Mouse (Mus musculus): Measurements from ENCODE around the gene Gramd4. TPM values are rescaled to one million over a fixed set of nuclear protein-coding genes. Genes with fewer than 3 reads are reported as not detected.

The Gramd4 gene
- polyA plus RNA-seq, 1 experiment from 2014 or later = 32.5 TPM

DNA sequence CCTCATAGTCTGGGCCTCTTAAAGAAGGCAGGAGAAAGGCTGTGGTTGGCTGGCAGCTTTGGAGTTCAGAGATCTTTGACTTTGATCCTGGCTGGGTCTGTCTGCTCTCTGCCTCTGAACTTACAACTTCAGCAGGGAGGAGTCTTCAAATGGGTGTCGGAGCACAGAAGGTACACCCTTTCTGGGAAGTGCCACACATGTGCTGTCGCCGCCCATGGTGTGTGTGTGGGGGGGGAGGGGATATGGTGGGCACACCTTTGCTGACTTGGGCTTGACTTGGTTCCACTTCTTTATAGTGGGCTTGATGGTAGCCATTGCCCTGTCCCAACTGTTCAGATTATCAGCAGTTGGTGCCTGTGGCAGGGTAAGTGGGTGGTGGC, 7.3 kb downstream of the Gramd4 start:
- Histone ChIP-seq H3K4me1 (peaks cover 54% of the 10 kb centered on the region), H3K9me3 (replicated peaks) (no peaks in the 10 kb centered on the region), H3K36me3 (0 out of 2 replicates have a peak, but pooled peaks cover 4% of the 10 kb centered on the region), H3K9ac (no peak overlapping the region), H3K4me3 (no peak overlapping the region), H3K27me3 (no peaks in the 10 kb centered on the region), H3K4me2 (replicated peaks) (no peak overlapping the region), H3K27ac (0 out of 2 replicates have a peak overlapping the region, but pooled peaks have one; percentile 4)
- ATAC-seq (ENCODE audit: low FRiP score) = no peak
- WGBS = 96% methylated on average over 3 of the region's 3 CpGs

DNA sequence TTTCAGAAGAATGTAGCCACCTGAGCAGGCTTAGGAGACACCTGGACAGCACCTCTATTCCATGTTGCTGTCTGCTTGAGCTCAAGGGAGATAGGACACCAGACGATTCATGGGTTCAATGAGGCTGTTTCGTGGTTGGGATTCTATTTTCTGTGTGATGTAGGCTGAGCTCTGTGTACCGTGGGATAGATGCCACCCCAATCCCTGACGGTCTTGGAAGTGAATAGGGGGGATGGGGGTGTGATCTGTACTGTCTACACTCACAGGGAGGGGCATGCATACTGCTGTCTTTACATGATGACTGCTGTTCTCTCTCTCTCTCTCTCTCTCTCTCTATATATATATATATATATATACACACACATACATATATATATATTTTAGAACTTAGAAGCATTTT, 7.9 kb downstream of the Gramd4 start:
- WGBS = 91% methylated on average over 4 of the region's 4 CpGs
- Histone ChIP-seq H3K4me3 (no peak overlapping the region), H3K9me3 (replicated peaks) (no peaks in the 10 kb centered on the region), H3K4me1 (peaks cover 54% of the 10 kb centered on the region), H3K36me3 (0 out of 2 replicates have a peak, but pooled peaks cover 4% of the 10 kb centered on the region), H3K4me2 (replicated peaks) (no peak overlapping the region), H3K9ac (no peak overlapping the region), H3K27me3 (no peaks in the 10 kb centered on the region), H3K27ac (no peak overlapping the region)
- no peak for ATAC-seq (ENCODE audit: low FRiP score)

DNA sequence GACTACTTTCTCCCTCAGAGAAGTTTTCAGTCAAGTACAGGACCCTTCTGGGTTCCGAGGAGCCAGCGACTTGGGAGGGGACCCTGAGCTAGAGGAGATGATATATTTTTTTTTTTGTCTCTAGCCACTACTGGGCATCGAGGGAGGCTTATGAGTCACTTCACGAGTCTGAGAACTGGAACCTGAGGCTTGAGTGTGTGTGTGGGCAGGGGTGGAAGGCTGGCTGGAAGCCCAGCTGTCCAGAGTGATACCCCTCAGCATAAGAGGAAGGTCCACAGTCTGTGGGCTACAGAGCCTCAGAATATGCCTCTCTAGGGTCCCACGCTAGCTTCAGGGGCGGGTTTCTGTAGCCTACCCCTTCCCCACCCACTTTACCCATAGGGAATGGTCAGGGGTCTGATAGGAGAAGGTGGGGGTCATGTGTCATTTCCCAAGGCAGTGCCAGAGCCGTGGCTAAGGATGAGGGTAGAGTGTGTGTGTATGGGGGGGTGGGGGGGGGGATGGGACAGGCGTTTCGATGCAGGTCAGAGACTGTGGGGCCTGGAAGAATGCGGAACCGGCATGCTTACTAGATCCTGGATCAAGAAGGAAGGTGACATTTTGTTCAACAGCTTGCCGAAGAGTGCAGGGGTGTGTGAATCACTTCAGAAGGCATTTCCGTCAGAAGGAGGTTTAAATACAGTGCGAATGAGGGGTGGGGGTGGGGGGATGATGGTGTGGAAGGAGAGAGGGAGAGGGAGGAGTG, 9.5 kb downstream of the Gramd4 start:
- Histone ChIP-seq H3K4me1 (peaks cover 47% of the 10 kb centered on the region), H3K36me3 (0 out of 2 replicates have a peak, but pooled peaks cover 4% of the 10 kb centered on the region), H3K4me3 (no peak overlapping the region), H3K4me2 (replicated peaks) (no peak overlapping the region), H3K27ac (no peak overlapping the region), H3K9me3 (replicated peaks) (no peaks in the 10 kb centered on the region), H3K9ac (no peak overlapping the region), H3K27me3 (no peaks in the 10 kb centered on the region)
- 83% methylated on average over 14 of the region's 14 CpGs for WGBS
- ATAC-seq (ENCODE audit: low FRiP score) = no peak

DNA sequence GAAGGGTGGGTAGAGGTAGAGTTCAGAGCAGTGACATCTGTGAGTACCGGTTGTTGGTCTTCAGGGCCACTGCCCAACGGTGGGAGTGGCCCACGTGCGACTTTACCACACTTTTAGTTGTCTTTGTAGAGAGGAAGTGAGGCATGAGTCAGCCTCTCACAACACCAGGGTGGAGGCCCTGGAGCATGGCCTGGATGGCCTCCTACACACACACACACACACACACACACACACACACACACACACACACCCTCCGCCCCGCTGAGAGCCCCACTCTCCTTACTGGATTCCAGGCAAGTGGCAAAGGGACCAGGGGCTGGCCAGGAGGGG, 10.1 kb downstream of the Gramd4 start:
- no peak for ATAC-seq (ENCODE audit: low FRiP score)
- Histone ChIP-seq H3K36me3 (0 out of 2 replicates have a peak, but pooled peaks cover 4% of the 10 kb centered on the region), H3K9me3 (replicated peaks) (no peaks in the 10 kb centered on the region), H3K27me3 (no peaks in the 10 kb centered on the region), H3K27ac (no peak overlapping the region), H3K4me1 (peaks cover 49% of the 10 kb centered on the region), H3K4me3 (no peak overlapping the region), H3K4me2 (replicated peaks) (no peak overlapping the region), H3K9ac (no peak overlapping the region)
- WGBS = 72% methylated on average over 6 of the region's 6 CpGs

DNA sequence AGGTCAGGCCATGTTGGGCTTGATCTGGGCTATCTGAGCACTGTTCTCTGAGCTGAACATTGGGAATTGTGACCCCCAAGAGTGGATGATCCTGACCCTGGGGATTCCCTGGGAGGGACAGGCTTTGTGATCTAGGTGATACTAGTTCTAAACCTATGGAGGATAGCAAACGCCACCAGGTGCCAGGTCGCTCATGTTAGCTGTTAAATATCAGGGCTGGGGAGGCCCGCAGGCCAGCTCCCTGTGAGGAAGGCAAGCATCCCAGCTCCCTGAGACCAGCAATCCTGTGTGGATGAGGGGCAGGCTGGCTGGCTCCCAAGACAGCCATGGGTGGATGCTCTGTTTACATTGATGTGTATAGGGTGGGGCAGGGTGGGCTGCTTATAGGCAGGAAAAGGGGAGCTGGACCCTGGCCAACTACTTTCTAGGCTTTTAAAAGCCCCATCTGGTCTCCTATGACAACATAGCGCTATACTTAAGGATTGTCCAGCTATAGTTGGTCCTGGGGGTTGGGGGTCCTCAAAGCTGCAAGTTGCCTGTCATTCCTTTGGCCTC, 10.5 kb downstream of the Gramd4 start:
- Histone ChIP-seq H3K27me3 (no peaks in the 10 kb centered on the region), H3K4me1 (peaks cover 47% of the 10 kb centered on the region), H3K9ac (no peak overlapping the region), H3K36me3 (0 out of 2 replicates have a peak, but pooled peaks cover 4% of the 10 kb centered on the region), H3K9me3 (replicated peaks) (no peaks in the 10 kb centered on the region), H3K4me2 (replicated peaks) (no peak overlapping the region), H3K4me3 (no peak overlapping the region), H3K27ac (no peak overlapping the region)
- 95% methylated on average over 4 of the region's 4 CpGs for WGBS
- ATAC-seq (ENCODE audit: low FRiP score) = 0 out of 2 replicates have a peak, but pooled peaks have one; percentile 29

DNA sequence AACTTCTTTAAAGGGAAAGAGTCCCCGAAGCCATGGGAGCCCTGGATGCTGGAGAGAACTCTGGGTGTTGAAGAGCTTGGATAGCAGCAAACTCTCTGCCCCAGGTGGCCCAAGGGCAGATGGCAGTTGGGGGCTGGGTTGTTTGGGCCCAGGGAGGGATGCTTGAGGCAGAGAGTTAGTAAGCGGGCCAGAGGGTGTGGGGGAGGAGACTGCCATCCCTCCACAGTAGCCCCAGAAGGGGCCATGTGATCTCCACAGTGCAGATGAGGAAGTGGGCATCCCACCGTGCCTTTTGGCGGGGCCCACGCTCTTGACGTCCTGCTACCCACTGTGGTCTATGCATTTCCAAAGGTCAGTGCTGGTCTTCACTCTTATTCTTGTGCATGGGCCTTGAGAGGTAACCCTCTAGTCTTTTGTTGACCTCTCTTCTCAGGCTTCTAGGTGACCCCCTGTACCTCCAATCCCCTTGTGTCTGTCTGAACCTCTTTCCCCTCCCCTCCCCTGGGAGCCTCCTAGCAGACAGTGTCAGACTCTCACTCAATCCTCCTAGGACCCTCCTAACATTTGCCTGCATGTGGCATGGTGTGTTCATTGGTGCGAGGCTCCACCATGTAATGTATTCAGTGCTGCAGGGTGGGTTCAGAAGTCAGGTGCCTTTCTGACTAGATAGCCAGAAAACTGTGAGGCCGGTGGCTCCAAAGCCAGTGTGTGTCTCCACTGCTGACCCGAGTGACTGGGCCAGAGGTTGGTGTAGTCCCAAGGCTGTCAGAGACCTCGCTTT, 11.7 kb downstream of the Gramd4 start:
- no peak for ATAC-seq (ENCODE audit: low FRiP score)
- Histone ChIP-seq H3K9ac (no peak overlapping the region), H3K4me3 (no peak overlapping the region), H3K27ac (no peak overlapping the region), H3K36me3 (0 out of 2 replicates have a peak, but pooled peaks cover 4% of the 10 kb centered on the region), H3K4me2 (replicated peaks) (no peak overlapping the region), H3K4me1 (peaks cover 54% of the 10 kb centered on the region), H3K9me3 (replicated peaks) (no peaks in the 10 kb centered on the region), H3K27me3 (no peaks in the 10 kb centered on the region)
- 74% methylated on average over 10 of the region's 10 CpGs for WGBS

DNA sequence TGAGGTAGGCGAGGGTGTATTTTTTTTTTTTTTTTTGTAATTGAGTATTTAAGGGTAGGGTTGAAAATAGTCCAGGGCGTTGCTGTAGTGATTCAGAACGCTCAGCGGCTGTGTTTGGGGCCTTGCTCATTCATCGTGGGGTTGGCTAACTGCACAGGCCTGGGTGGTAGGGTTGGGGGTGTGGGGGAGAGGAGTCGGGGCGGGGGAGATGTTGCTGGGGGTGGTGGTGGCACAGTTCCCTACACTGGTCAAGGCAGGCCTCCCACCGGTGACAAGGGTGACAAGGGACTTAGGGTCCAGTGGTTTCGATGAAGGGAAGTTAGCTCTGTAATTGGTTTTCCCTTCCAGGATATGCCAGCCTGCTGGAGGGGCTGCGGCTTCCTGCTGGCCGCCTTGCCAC, 12.9 kb downstream of the Gramd4 start:
- H3K4me1 ChIP-seq = peaks cover 55% of the 10 kb centered on the region

DNA sequence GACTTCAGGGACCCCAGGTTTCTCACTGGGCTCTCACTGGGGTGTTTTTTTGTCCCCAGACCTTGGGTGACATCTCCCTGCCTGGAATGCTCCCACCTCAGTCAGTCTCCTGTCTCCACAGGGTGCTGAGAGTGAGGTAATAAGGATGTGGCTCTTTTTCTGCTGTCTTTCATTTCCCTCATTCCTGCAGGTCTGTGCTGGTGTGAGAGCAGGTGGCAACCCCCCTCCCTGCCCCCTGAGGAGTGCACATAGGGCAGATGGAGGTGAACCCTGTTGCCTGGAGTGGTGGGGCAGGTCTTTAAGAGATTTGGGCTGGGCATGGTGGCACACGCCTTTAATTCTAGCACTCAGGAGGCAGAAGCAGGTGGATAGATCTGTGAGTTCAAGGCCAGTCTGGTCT, 13.7 kb downstream of the Gramd4 start:
- Histone ChIP-seq H3K4me3 (no peak overlapping the region), H3K4me1 (peaks cover 55% of the 10 kb centered on the region), H3K4me2 (replicated peaks) (no peak overlapping the region), H3K9ac (0 out of 2 replicates have a peak overlapping the region, but pooled peaks have one; percentile 25), H3K9me3 (replicated peaks) (no peaks in the 10 kb centered on the region), H3K27me3 (no peaks in the 10 kb centered on the region), H3K27ac (no peak overlapping the region), H3K36me3 (no peaks in the 10 kb centered on the region)
- 64% methylated on average over 1 of the region's 1 CpGs for WGBS
- ATAC-seq (ENCODE audit: low FRiP score) = no peak

More for the DNA sequence above, 12.9 kb downstream of the Gramd4 start:
- Histone ChIP-seq H3K4me2 (replicated peaks) (no peak overlapping the region), H3K36me3 (0 out of 2 replicates have a peak, but pooled peaks cover 4% of the 10 kb centered on the region), H3K27ac (no peak overlapping the region), H3K9ac (no peak overlapping the region), H3K4me3 (no peak overlapping the region), H3K9me3 (replicated peaks) (no peaks in the 10 kb centered on the region), H3K27me3 (no peaks in the 10 kb centered on the region)
- WGBS = 56% methylated on average over 11 of the region's 11 CpGs
- ATAC-seq (ENCODE audit: low FRiP score) = no peak

DNA sequence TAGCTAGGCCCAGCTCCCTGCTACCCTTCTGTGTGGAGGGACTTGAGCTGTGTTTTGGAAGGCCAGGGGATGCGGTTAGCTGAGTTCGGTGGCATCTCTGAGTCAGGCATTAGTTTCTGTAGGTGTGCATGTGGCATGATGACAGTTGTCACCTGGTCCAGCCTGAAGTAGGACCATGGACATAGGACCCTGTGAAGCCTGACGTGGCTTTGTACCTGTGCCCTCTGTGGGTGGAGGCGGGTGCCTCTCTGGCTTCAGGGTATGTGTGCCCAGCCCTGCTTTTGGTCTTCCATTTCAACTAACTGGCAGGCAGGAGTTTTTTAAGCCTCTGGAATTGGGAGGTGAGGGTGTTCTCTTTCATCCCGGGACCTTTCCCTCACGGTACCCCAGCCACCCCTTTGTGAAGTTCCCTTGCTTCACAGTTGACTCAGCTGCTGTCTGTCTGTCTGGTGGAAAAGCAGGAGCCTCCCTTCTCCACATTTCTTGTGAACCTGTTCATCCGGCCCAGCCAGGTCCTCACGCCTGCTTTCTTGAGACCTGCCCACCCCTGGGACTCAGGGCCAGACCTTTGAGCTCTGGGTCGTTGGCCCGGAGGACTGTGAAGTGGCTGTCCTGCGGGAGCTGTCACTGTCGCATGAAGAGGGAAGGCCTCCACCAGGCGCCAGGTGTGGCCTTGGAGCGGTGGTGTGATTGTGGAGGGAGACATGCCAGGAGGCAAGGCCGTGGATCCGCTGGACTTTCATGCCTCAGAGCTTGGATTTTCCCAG, 16.9 kb downstream of the Gramd4 start:
- no peak overlapping the region for H3K9ac ChIP-seq
- H3K9me3 ChIP-seq (replicated peaks) = no peaks in the 10 kb centered on the region
- H3K27ac ChIP-seq = no peak overlapping the region
- no peaks in the 10 kb centered on the region for H3K27me3 ChIP-seq
- H3K4me1 ChIP-seq = peaks cover 44% of the 10 kb centered on the region
- WGBS = 85% methylated on average over 16 of the region's 16 CpGs
- no peak overlapping the region for H3K4me2 ChIP-seq (replicated peaks)
- ATAC-seq (ENCODE audit: low FRiP score) = no peak
- 0 out of 2 replicates have a peak, but pooled peaks cover 3% of the 10 kb centered on the region for H3K36me3 ChIP-seq
- H3K4me3 ChIP-seq = no peak overlapping the region

DNA sequence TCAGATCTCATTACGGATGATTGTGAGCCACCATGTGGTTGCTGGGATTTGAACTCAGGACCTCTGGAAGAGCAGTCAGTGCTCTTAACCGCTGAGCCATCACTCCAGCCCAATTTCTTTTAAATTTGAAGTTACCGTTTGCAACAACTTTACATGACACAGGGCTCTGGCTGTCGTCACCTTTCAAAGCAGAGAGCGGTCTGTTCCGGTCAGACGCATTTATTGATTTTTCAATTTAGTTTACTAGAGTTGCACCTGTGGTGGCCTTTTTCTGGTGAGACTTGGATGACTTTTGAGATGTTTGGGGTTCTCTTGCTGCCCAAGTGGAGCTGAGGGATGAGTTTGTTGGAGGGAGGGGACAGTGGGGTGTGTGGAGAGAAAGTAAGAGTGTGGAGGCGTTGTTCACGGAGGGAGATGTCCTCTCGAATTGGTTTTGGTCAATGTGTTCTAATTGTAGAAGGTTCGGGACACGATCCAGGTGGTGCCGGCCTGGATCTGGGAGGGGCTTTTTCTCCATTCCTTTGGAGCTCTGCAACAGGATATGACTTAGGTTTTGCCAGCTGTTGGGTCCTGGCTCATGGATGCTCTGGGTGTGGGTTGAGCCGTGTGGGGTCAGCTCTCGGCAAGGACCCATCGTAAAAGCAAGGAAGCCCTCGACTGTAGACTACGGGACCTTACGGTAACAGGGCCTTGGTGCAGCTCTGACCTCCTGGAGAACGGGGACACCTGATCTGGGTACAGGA, 18.0 kb downstream of the Gramd4 start:
- peaks cover 39% of the 10 kb centered on the region for H3K4me1 ChIP-seq

DNA sequence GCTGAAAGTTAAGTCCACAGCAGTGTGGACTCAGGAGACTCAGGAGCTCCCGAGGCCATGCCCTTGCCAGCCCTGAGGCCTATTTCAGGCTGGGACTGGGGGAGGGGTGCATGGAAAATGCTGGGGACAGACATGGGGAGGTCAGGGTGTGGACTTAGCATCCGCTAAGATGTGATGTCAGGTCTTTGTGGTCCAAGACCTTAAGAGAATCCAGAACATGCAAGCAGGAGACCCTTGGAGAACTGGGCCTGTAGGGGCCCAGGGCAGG, 18.5 kb downstream of the Gramd4 start:
- Histone ChIP-seq H3K9me3 (replicated peaks) (no peaks in the 10 kb centered on the region), H3K4me2 (replicated peaks) (no peak overlapping the region), H3K36me3 (0 out of 2 replicates have a peak, but pooled peaks cover 5% of the 10 kb centered on the region), H3K4me3 (no peak overlapping the region), H3K4me1 (peaks cover 38% of the 10 kb centered on the region), H3K27me3 (no peaks in the 10 kb centered on the region), H3K27ac (no peak overlapping the region), H3K9ac (no peak overlapping the region)
- no peak; the same call in 1 of the 2 replicates for ATAC-seq (ENCODE audit: low FRiP score)
- 91% methylated on average over 2 of the region's 2 CpGs for WGBS

More for the DNA sequence above, 18.0 kb downstream of the Gramd4 start:
- no peak for ATAC-seq (ENCODE audit: low FRiP score)
- H3K9ac ChIP-seq = no peak overlapping the region
- 88% methylated on average over 20 of the region's 20 CpGs for WGBS
- no peak overlapping the region for H3K27ac ChIP-seq
- 0 out of 2 replicates have a peak, but pooled peaks cover 5% of the 10 kb centered on the region for H3K36me3 ChIP-seq
- no peak overlapping the region for H3K4me3 ChIP-seq
- no peaks in the 10 kb centered on the region for H3K27me3 ChIP-seq
- no peaks in the 10 kb centered on the region for H3K9me3 ChIP-seq (replicated peaks)
- H3K4me2 ChIP-seq (replicated peaks) = no peak overlapping the region

Data from hindbrain, embryonic 12.5 days (tissue).